Mouse (Mus musculus): ENCODE measurements around the gene Odc1. TPM values are rescaled to one million over a fixed set of nuclear protein-coding genes. Genes with fewer than 3 reads are reported as not detected.
"Not testable (repeated sequence)": the region's sequence is repeated elsewhere in the genome, so short reads cannot be mapped to it uniquely, and the experiment has no call there.

Odc1 gene
- polyA plus RNA-seq, 1 experiment from 2014 or later, result 267 TPM

- under 1% methylated on average over 32 of the region's 40 CpGs for WGBS
- H3K9ac ChIP-seq (ENCODE audit: low read depth, low read length), result peak overlapping the region; percentile 91
- peak; percentile 72 for DNase-seq (ENCODE audit: low spot score)
- H3K4me2 ChIP-seq (replicated peaks; ENCODE audit: low read depth, low read length), result peak overlapping the region; percentile 61
- ATAC-seq (ENCODE audit: low FRiP score), result peak; percentile 75
- no peaks in the 10 kb centered on the region for H3K9me3 ChIP-seq (ENCODE audit: control insufficient read depth, low read length)
- H3K4me3 ChIP-seq (ENCODE audit: low read depth, low read length), result peak overlapping the region; percentile 91
- peak overlapping the region; percentile 88 for H3K27ac ChIP-seq (ENCODE audit: low read depth, low read length)
- H3K4me1 ChIP-seq (replicated peaks; ENCODE audit: control insufficient read depth, insufficient read depth, low read length), result no peaks in the 10 kb centered on the region
- no peaks in the 10 kb centered on the region for H3K36me3 ChIP-seq (ENCODE audit: control insufficient read depth, insufficient read depth, low read length)
- H3K27me3 ChIP-seq (ENCODE audit: control insufficient read depth, insufficient read depth, low read length), result no peaks in the 10 kb centered on the region
These were observed 545 bp downstream of the Odc1 start for GRCm38 (mm10) chr12:17545107-17545571.

- H3K4me3 ChIP-seq (ENCODE audit: low read depth, low read length), result peak overlapping the region; percentile 91
- H3K4me2 ChIP-seq (replicated peaks; ENCODE audit: low read depth, low read length), result peak overlapping the region; percentile 61
- H3K9ac ChIP-seq (ENCODE audit: low read depth, low read length), result peak overlapping the region; percentile 44; the same call in 1 of the 2 replicates
- no peaks in the 10 kb centered on the region for H3K36me3 ChIP-seq (ENCODE audit: control insufficient read depth, insufficient read depth, low read length)
- H3K27ac ChIP-seq (ENCODE audit: low read depth, low read length), result no peak overlapping the region
- no peaks in the 10 kb centered on the region for H3K9me3 ChIP-seq (ENCODE audit: control insufficient read depth, low read length)
- peak; percentile 37 for DNase-seq (ENCODE audit: low spot score)
- no peak for ATAC-seq (ENCODE audit: low FRiP score)
- no peaks in the 10 kb centered on the region for H3K4me1 ChIP-seq (replicated peaks; ENCODE audit: control insufficient read depth, insufficient read depth, low read length)
- WGBS, result 5% methylated on average over 8 of the region's 8 CpGs
- no peaks in the 10 kb centered on the region for H3K27me3 ChIP-seq (ENCODE audit: control insufficient read depth, insufficient read depth, low read length)
These were observed 1.3 kb downstream of the Odc1 start for GRCm38 (mm10) chr12:17545884-17546283.

- not testable (repeated sequence) for ATAC-seq (ENCODE audit: low FRiP score); H3K4me2 ChIP-seq (replicated peaks; ENCODE audit: low read depth, low read length); DNase-seq (ENCODE audit: low spot score); H3K9ac ChIP-seq (ENCODE audit: low read depth, low read length); H3K4me1 ChIP-seq (replicated peaks; ENCODE audit: control insufficient read depth, insufficient read depth, low read length); H3K27me3 ChIP-seq (ENCODE audit: control insufficient read depth, insufficient read depth, low read length); H3K4me3 ChIP-seq (ENCODE audit: low read depth, low read length); H3K36me3 ChIP-seq (ENCODE audit: control insufficient read depth, insufficient read depth, low read length); H3K27ac ChIP-seq (ENCODE audit: low read depth, low read length); H3K9me3 ChIP-seq (ENCODE audit: control insufficient read depth, low read length)
- WGBS, result 95% methylated on average over 9 of the region's 9 CpGs
These were observed 3.0 kb downstream of the Odc1 start for GRCm38 (mm10) chr12:17547552-17547951.

GRCm38 (mm10) chr12:17548505-17548904, 3.9 kb downstream of the Odc1 start:
- ATAC-seq (ENCODE audit: low FRiP score) (no peak), DNase-seq (ENCODE audit: low spot score) (peak; percentile 25)
- Histone ChIP-seq H3K4me2 (replicated peaks; ENCODE audit: low read depth, low read length) (no peak overlapping the region), H3K4me1 (replicated peaks; ENCODE audit: control insufficient read depth, insufficient read depth, low read length) (no peaks in the 10 kb centered on the region), H3K4me3 (ENCODE audit: low read depth, low read length) (no peak overlapping the region), H3K27me3 (ENCODE audit: control insufficient read depth, insufficient read depth, low read length) (no peaks in the 10 kb centered on the region), H3K36me3 (ENCODE audit: control insufficient read depth, insufficient read depth, low read length) (no peaks in the 10 kb centered on the region; the same call in 1 of the 2 replicates), H3K9me3 (ENCODE audit: control insufficient read depth, low read length) (no peaks in the 10 kb centered on the region), H3K9ac (ENCODE audit: low read depth, low read length) (no peak overlapping the region), H3K27ac (ENCODE audit: low read depth, low read length) (no peak overlapping the region)
- WGBS, result 66% methylated on average over 5 of the region's 5 CpGs

- not testable (repeated sequence) for ATAC-seq (ENCODE audit: low FRiP score); H3K9me3 ChIP-seq (ENCODE audit: control insufficient read depth, low read length); H3K4me3 ChIP-seq (ENCODE audit: low read depth, low read length); H3K4me2 ChIP-seq (replicated peaks; ENCODE audit: low read depth, low read length); H3K27ac ChIP-seq (ENCODE audit: low read depth, low read length); H3K4me1 ChIP-seq (replicated peaks; ENCODE audit: control insufficient read depth, insufficient read depth, low read length); H3K9ac ChIP-seq (ENCODE audit: low read depth, low read length); H3K27me3 ChIP-seq (ENCODE audit: control insufficient read depth, insufficient read depth, low read length); DNase-seq (ENCODE audit: low spot score); H3K36me3 ChIP-seq (ENCODE audit: control insufficient read depth, insufficient read depth, low read length)
- 92% methylated on average over 5 of the region's 5 CpGs for WGBS
These were observed 4.8 kb downstream of the Odc1 start for GRCm38 (mm10) chr12:17549421-17549820.

GRCm38 (mm10) chr12:17551208-17551995, 6.8 kb downstream of the Odc1 start:
- DNase-seq (ENCODE audit: low spot score), result peak; percentile 20
- Histone ChIP-seq H3K4me1 (replicated peaks; ENCODE audit: control insufficient read depth, insufficient read depth, low read length) (no peaks in the 10 kb centered on the region), H3K36me3 (ENCODE audit: control insufficient read depth, insufficient read depth, low read length) (no peaks in the 10 kb centered on the region; the same call in 1 of the 2 replicates), H3K9me3 (ENCODE audit: control insufficient read depth, low read length) (no peaks in the 10 kb centered on the region), H3K27ac (ENCODE audit: low read depth, low read length) (no peak overlapping the region), H3K4me2 (replicated peaks; ENCODE audit: low read depth, low read length) (no peak overlapping the region), H3K9ac (ENCODE audit: low read depth, low read length) (no peak overlapping the region), H3K4me3 (ENCODE audit: low read depth, low read length) (no peak overlapping the region), H3K27me3 (ENCODE audit: control insufficient read depth, insufficient read depth, low read length) (no peaks in the 10 kb centered on the region)
- no peak for ATAC-seq (ENCODE audit: low FRiP score)
- WGBS, result 87% methylated on average over 3 of the region's 3 CpGs

- no peaks in the 10 kb centered on the region; the same call in 1 of the 2 replicates for H3K36me3 ChIP-seq (ENCODE audit: control insufficient read depth, insufficient read depth, low read length)
- H3K27ac ChIP-seq (ENCODE audit: low read depth, low read length), result no peak overlapping the region
- no peak overlapping the region for H3K4me3 ChIP-seq (ENCODE audit: low read depth, low read length)
- WGBS, result 77% methylated on average over 3 of the region's 3 CpGs
- H3K4me2 ChIP-seq (replicated peaks; ENCODE audit: low read depth, low read length), result no peak overlapping the region
- H3K4me1 ChIP-seq (replicated peaks; ENCODE audit: control insufficient read depth, insufficient read depth, low read length), result no peaks in the 10 kb centered on the region
- H3K9me3 ChIP-seq (ENCODE audit: control insufficient read depth, low read length), result no peaks in the 10 kb centered on the region
- no peak overlapping the region for H3K9ac ChIP-seq (ENCODE audit: low read depth, low read length)
- DNase-seq (ENCODE audit: low spot score), result no peak
- H3K27me3 ChIP-seq (ENCODE audit: control insufficient read depth, insufficient read depth, low read length), result no peaks in the 10 kb centered on the region
- no peak for ATAC-seq (ENCODE audit: low FRiP score)
These were observed 7.8 kb downstream of the Odc1 start for GRCm38 (mm10) chr12:17552420-17552819.

- Histone ChIP-seq H3K27me3 (ENCODE audit: control insufficient read depth, insufficient read depth, low read length) (no peaks in the 10 kb centered on the region), H3K9ac (ENCODE audit: low read depth, low read length) (no peak overlapping the region), H3K27ac (ENCODE audit: low read depth, low read length) (no peak overlapping the region), H3K36me3 (ENCODE audit: control insufficient read depth, insufficient read depth, low read length) (no peaks in the 10 kb centered on the region; the same call in 1 of the 2 replicates), H3K4me1 (replicated peaks; ENCODE audit: control insufficient read depth, insufficient read depth, low read length) (0 out of 2 replicates have a peak, but pooled peaks cover 2% of the 10 kb centered on the region), H3K4me3 (ENCODE audit: low read depth, low read length) (no peak overlapping the region), H3K4me2 (replicated peaks; ENCODE audit: low read depth, low read length) (no peak overlapping the region), H3K9me3 (ENCODE audit: control insufficient read depth, low read length) (no peaks in the 10 kb centered on the region)
- ATAC-seq (ENCODE audit: low FRiP score), result no peak
- 78% methylated on average over 2 of the region's 2 CpGs for WGBS
- no peak for DNase-seq (ENCODE audit: low spot score)
These were observed 8.4 kb downstream of the Odc1 start for GRCm38 (mm10) chr12:17552949-17553348.

- no peaks in the 10 kb centered on the region; the same call in 1 of the 2 replicates for H3K36me3 ChIP-seq (ENCODE audit: control insufficient read depth, insufficient read depth, low read length)
- WGBS, result 84% methylated on average over 5 of the region's 5 CpGs
These were observed 9.0 kb downstream of the Odc1 start for GRCm38 (mm10) chr12:17553627-17554026.

More at GRCm38 (mm10) chr12:17553627-17554026, 9.0 kb downstream of the Odc1 start:
- Histone ChIP-seq H3K4me1 (replicated peaks; ENCODE audit: control insufficient read depth, insufficient read depth, low read length) (peaks cover 2% of the 10 kb centered on the region; the same call in 1 of the 2 replicates), H3K27me3 (ENCODE audit: control insufficient read depth, insufficient read depth, low read length) (no peaks in the 10 kb centered on the region), H3K9ac (ENCODE audit: low read depth, low read length) (no peak overlapping the region), H3K27ac (ENCODE audit: low read depth, low read length) (no peak overlapping the region), H3K4me3 (ENCODE audit: low read depth, low read length) (no peak overlapping the region), H3K4me2 (replicated peaks; ENCODE audit: low read depth, low read length) (no peak overlapping the region), H3K9me3 (ENCODE audit: control insufficient read depth, low read length) (no peaks in the 10 kb centered on the region)
- DNase-seq (ENCODE audit: low spot score) (no peak), ATAC-seq (ENCODE audit: low FRiP score) (no peak)

All from hindbrain, embryonic 11.5 days (tissue).